Mouse (Mus musculus) kidney, postnatal 0 days (tissue): Measurements from ENCODE around the gene Gm49336. TPM values are rescaled to one million over a fixed set of nuclear protein-coding genes. Genes with fewer than 3 reads are reported as not detected.

Experiments used
- ATAC-seq: fragments of 200-750 bp; cut with Nextera tagmentation; replicated peaks from 2 replicates; pipeline ENCODE4 v1.8.0; 2017; ENCODE audit warnings: low read depth, moderate number of reproducible peaks, moderate TSS enrichment, moderate library complexity; ENCODE audit not compliant: low FRiP score
- DNase-seq: peaks from one replicate; pipeline ENCODE4 v3.0.0-alpha.2; 2016; ENCODE audit warnings: low spot score
- H3K27ac ChIP-seq: fragments of 300-500 bp; sonication (generic); 2 replicates; pipeline ENCODE4 v1.5.1; 2014; ENCODE audit warnings: mild to moderate bottlenecking
- H3K27me3 ChIP-seq: fragments of 300-500 bp; sonication (generic); 2 replicates; pipeline ENCODE4 v1.6.1; 2014; ENCODE audit warnings: low read length, mixed read lengths; ENCODE audit not compliant: insufficient read depth
- H3K36me3 ChIP-seq: fragments of 300-500 bp; sonication (generic); 2 replicates; pipeline ENCODE4 v1.6.1; 2014; ENCODE audit warnings: low read length, mixed read lengths; ENCODE audit not compliant: insufficient read depth
- H3K4me1 ChIP-seq: fragments of 300-500 bp; sonication (generic); replicated peaks from 2 replicates; pipeline ENCODE4 v1.6.1; 2014; ENCODE audit warnings: antibody characterized with exemption, low read length, mixed read lengths; ENCODE audit not compliant: insufficient read depth
- H3K4me2 ChIP-seq: fragments of 300-500 bp; sonication (generic); 2 replicates; pipeline ENCODE4 v1.6.1; 2014; ENCODE audit warnings: mild to moderate bottlenecking, low read length, moderate library complexity, mixed read lengths
- H3K4me3 ChIP-seq: fragments of 300-500 bp; sonication (generic); replicated peaks from 2 replicates; pipeline ENCODE4 v1.5.1; 2014; ENCODE audit warnings: low read depth, low read length
- H3K9ac ChIP-seq: fragments of 300-500 bp; sonication (generic); 2 replicates; pipeline ENCODE4 v1.6.1; 2014; ENCODE audit warnings: low read depth, low read length
- H3K9me3 ChIP-seq: fragments of 300-500 bp; sonication (generic); replicated peaks from 2 replicates; pipeline ENCODE4 v1.6.1; 2016; ENCODE audit warnings: low read length, inconsistent platforms, mixed read lengths
- CTCF ChIP-seq: IDR thresholded peaks from 2 replicates; pipeline ENCODE4 v1.5.1; 2016; ENCODE audit warnings: antibody characterized with exemption, low read depth, mild to moderate bottlenecking, moderate library complexity
- WGBS: fragments of 180-500 bp; shearing (Covaris S2); extraction: QIAGEN DNeasy Blood & Tissue Kit; methylation state at CpG from one replicate; pipeline ENCODE4 v1.1.7; 2014; 5-methylcytosine and 5-hydroxymethylcytosine counted together
- polyA plus RNA-seq: library from polyadenylated mRNA; unstranded; fragments of >200 nt; fragmentation: Nextera tagmentation; extraction: Ambion mirVana; gene quantifications from 2 replicates; pipeline ENCODE4 v1.2.1, GENCODE M21; 2015

The Gm49336 gene
- polyA plus RNA-seq, 1 experiment from 2014 or later = 32.6 TPM

- Histone ChIP-seq H3K4me2 (peak overlapping the region; percentile 89), H3K27ac (no peak overlapping the region), H3K9me3 (no peaks in the 10 kb centered on the region), H3K4me1 (no peaks in the 10 kb centered on the region; the same call in 1 of the 2 replicates), H3K27me3 (no peaks in the 10 kb centered on the region), H3K9ac (peak overlapping the region; percentile 96), H3K36me3 (0 out of 2 replicates have a peak, but pooled peaks cover 2% of the 10 kb centered on the region), H3K4me3 (peak overlapping the region; percentile 98)
- ATAC-seq (no peak), DNase-seq (peak; percentile 17)
- TF ChIP-seq CTCF = no peak
- 11% methylated on average over 8 of the region's 8 CpGs for WGBS
These were observed 941 bp downstream of the Gm49336 start for GRCm38 (mm10) chr14:60250366-60250765.

- peaks cover 24% of the 10 kb centered on the region for H3K36me3 ChIP-seq
- WGBS = 83% methylated on average over 3 of the region's 3 CpGs
- H3K4me2 ChIP-seq = no peak overlapping the region
- DNase-seq (no peak), ATAC-seq (no peak)
- TF ChIP-seq CTCF = no peak
- H3K4me3 ChIP-seq = no peak overlapping the region
- no peaks in the 10 kb centered on the region for H3K4me1 ChIP-seq
- no peak overlapping the region for H3K9ac ChIP-seq
- no peaks in the 10 kb centered on the region for H3K27me3 ChIP-seq
- H3K9me3 ChIP-seq = no peaks in the 10 kb centered on the region
- H3K27ac ChIP-seq = no peak overlapping the region
These were observed 12.8 kb downstream of the Gm49336 start for GRCm38 (mm10) chr14:60238551-60238950.

- Histone ChIP-seq H3K4me2 (no peak overlapping the region), H3K27ac (no peak overlapping the region), H3K9ac (no peak overlapping the region), H3K36me3 (peaks cover 18% of the 10 kb centered on the region; the same call in 1 of the 2 replicates), H3K4me3 (no peak overlapping the region), H3K4me1 (no peaks in the 10 kb centered on the region), H3K9me3 (no peaks in the 10 kb centered on the region), H3K27me3 (no peaks in the 10 kb centered on the region)
- TF ChIP-seq CTCF = no peak
- 88% methylated on average over 10 of the region's 10 CpGs for WGBS
- ATAC-seq = no peak
- no peak for DNase-seq
These were observed 31.4 kb downstream of the Gm49336 start for GRCm38 (mm10) chr14:60219886-60220285.

- no peak for ATAC-seq
- Histone ChIP-seq H3K9ac (no peak overlapping the region), H3K9me3 (no peaks in the 10 kb centered on the region), H3K27ac (no peak overlapping the region), H3K36me3 (peaks cover 14% of the 10 kb centered on the region; the same call in 1 of the 2 replicates), H3K4me1 (no peaks in the 10 kb centered on the region), H3K4me3 (no peak overlapping the region), H3K4me2 (no peak overlapping the region), H3K27me3 (no peaks in the 10 kb centered on the region)
- TF ChIP-seq CTCF = no peak
- WGBS = 95% methylated on average over 4 of the region's 4 CpGs
- no peak for DNase-seq
These were observed 33.7 kb downstream of the Gm49336 start for GRCm38 (mm10) chr14:60217616-60218015.

- no peak overlapping the region for H3K4me2 ChIP-seq
- no peaks in the 10 kb centered on the region for H3K27me3 ChIP-seq
- no peak overlapping the region for H3K27ac ChIP-seq
- no peaks in the 10 kb centered on the region for H3K4me1 ChIP-seq
- H3K4me3 ChIP-seq = no peak overlapping the region
- no peaks in the 10 kb centered on the region for H3K9me3 ChIP-seq
- no peak for TF ChIP-seq CTCF
- 89% methylated on average over 1 of the region's 1 CpGs for WGBS
- H3K36me3 ChIP-seq = peaks cover 10% of the 10 kb centered on the region; the same call in 1 of the 2 replicates
- H3K9ac ChIP-seq = no peak overlapping the region
- ATAC-seq = no peak
- no peak for DNase-seq
These were observed 35.2 kb downstream of the Gm49336 start for GRCm38 (mm10) chr14:60216125-60216524.

GRCm38 (mm10) chr14:60215000-60215399 is 36.3 kb downstream of the Gm49336 start:
- Histone ChIP-seq H3K27me3 (no peaks in the 10 kb centered on the region), H3K9me3 (no peaks in the 10 kb centered on the region), H3K36me3 (peaks cover 6% of the 10 kb centered on the region; the same call in 1 of the 2 replicates), H3K9ac (no peak overlapping the region), H3K4me1 (no peaks in the 10 kb centered on the region), H3K4me2 (no peak overlapping the region), H3K27ac (no peak overlapping the region), H3K4me3 (no peak overlapping the region)
- TF ChIP-seq CTCF = no peak
- DNase-seq (no peak), ATAC-seq (no peak)
- WGBS = 86% methylated on average over 3 of the region's 3 CpGs

GRCm38 (mm10) chr14:60214040-60214439 is 37.3 kb downstream of the Gm49336 start:
- no peaks in the 10 kb centered on the region for H3K27me3 ChIP-seq
- DNase-seq (no peak), ATAC-seq (no peak)
- H3K4me1 ChIP-seq = no peaks in the 10 kb centered on the region
- H3K9ac ChIP-seq = no peak overlapping the region
- WGBS = 35% methylated on average over 1 of the region's 1 CpGs
- no peaks in the 10 kb centered on the region for H3K9me3 ChIP-seq
- no peak overlapping the region for H3K27ac ChIP-seq
- H3K4me3 ChIP-seq = no peak overlapping the region
- H3K36me3 ChIP-seq = peaks cover 6% of the 10 kb centered on the region; the same call in 1 of the 2 replicates
- TF ChIP-seq CTCF = no peak
- no peak overlapping the region for H3K4me2 ChIP-seq
